Mouse (Mus musculus) erythroblast, adult 5-6 weeks (primary cell): ENCODE data around the gene Tmem82. TPM values are rescaled to one million over a fixed set of nuclear protein-coding genes. Genes with fewer than 3 reads are reported as not detected.

Experiments used
- total RNA-seq, 2 experiments: library from RNA; stranded (forward) in 1 of 2; stranded (reverse) in 1 of 2; fragments of 150-400 nt in 1 of 2; fragments of 200-764, 138-1000 nt in 1 of 2; gene quantifications; 2 replicates each; pipeline versions ENCODE4 v1.2.3 to v1.2.4; 2015 to 2017; ENCODE audit warnings: low replicate concordance in 2 of 2

The Tmem82 gene
- total RNA-seq, 2 experiments from 2014 or later, result 0.34 TPM; not detected in 1

Other genes starting within 250 kb of the Tmem82 start
- not detected in 2 replicates for gene Clcnka, start 219.9 kb downstream of the Tmem82 start, total RNA-seq (2015; ENCODE audit: low replicate concordance)
- gene Clcnka, start 219.9 kb downstream of the Tmem82 start, total RNA-seq (2017; ENCODE audit: low replicate concordance), result not detected in 2 replicates
- not detected in 2 replicates for gene Clcnkb, start 202.6 kb downstream of the Tmem82 start, total RNA-seq (2015; ENCODE audit: low replicate concordance)
- gene Clcnkb, start 202.6 kb downstream of the Tmem82 start, total RNA-seq (2017; ENCODE audit: low replicate concordance), result not detected in 2 replicates
- gene Hspb7, start 197.9 kb downstream of the Tmem82 start, total RNA-seq (2015; ENCODE audit: low replicate concordance), result not detected in 2 replicates
- not detected in 2 replicates for gene Hspb7, start 197.9 kb downstream of the Tmem82 start, total RNA-seq (2017; ENCODE audit: low replicate concordance)
- not detected in 2 replicates for gene Srarp, start 182.5 kb downstream of the Tmem82 start, total RNA-seq (2015; ENCODE audit: low replicate concordance)
- 0.70 TPM in 1 of 2 replicates, not detected in the other for gene Srarp, start 182.5 kb downstream of the Tmem82 start, total RNA-seq (2017; ENCODE audit: low replicate concordance)
- 6.3 TPM in 1 of 2 replicates, not detected in the other for gene Zbtb17, start 174.0 kb downstream of the Tmem82 start, total RNA-seq (2015; ENCODE audit: low replicate concordance)
- 2.6 and 4.3 TPM in 2 replicates for gene Zbtb17, start 174.0 kb downstream of the Tmem82 start, total RNA-seq (2017; ENCODE audit: low replicate concordance)
- gene Spen, start 80.0 kb downstream of the Tmem82 start, total RNA-seq (2015; ENCODE audit: low replicate concordance), result 38.0 and 60.7 TPM in 2 replicates
- 35.6 and 63.0 TPM in 2 replicates for gene Spen, start 80.0 kb downstream of the Tmem82 start, total RNA-seq (2017; ENCODE audit: low replicate concordance)
- gene Fblim1, start 12.5 kb downstream of the Tmem82 start, total RNA-seq (2015; ENCODE audit: low replicate concordance), result 0.63 TPM in 1 of 2 replicates, not detected in the other
- gene Fblim1, start 12.5 kb downstream of the Tmem82 start, total RNA-seq (2017; ENCODE audit: low replicate concordance), result 0.56 and 1.1 TPM in 2 replicates
- gene Slc25a34, start 5.2 kb upstream of the Tmem82 start, total RNA-seq (2015; ENCODE audit: low replicate concordance), result not detected in 2 replicates
- not detected in 2 replicates for gene Slc25a34, start 5.2 kb upstream of the Tmem82 start, total RNA-seq (2017; ENCODE audit: low replicate concordance)
- 2.9 and 10.7 TPM in 2 replicates for gene Plekhm2, start 46.3 kb upstream of the Tmem82 start, total RNA-seq (2015; ENCODE audit: low replicate concordance)
- 2.0 and 4.3 TPM in 2 replicates for gene Plekhm2, start 46.3 kb upstream of the Tmem82 start, total RNA-seq (2017; ENCODE audit: low replicate concordance)
- 2.9 TPM in 1 of 2 replicates, not detected in the other for gene Rsc1a1, start 67.0 kb upstream of the Tmem82 start, total RNA-seq (2015; ENCODE audit: low replicate concordance)
- gene Rsc1a1, start 67.0 kb upstream of the Tmem82 start, total RNA-seq (2017; ENCODE audit: low replicate concordance), result 0.84 and 4.3 TPM in 2 replicates
- gene Ddi2, start 104.8 kb upstream of the Tmem82 start, total RNA-seq (2015; ENCODE audit: low replicate concordance), result 10.0 and 14.8 TPM in 2 replicates
- gene Ddi2, start 104.8 kb upstream of the Tmem82 start, total RNA-seq (2017; ENCODE audit: low replicate concordance), result 17.7 and 18.5 TPM in 2 replicates
- gene Agmat, start 128.0 kb upstream of the Tmem82 start, total RNA-seq (2015; ENCODE audit: low replicate concordance), result 1.5 and 2.3 TPM in 2 replicates
- not detected in 2 replicates for gene Agmat, start 128.0 kb upstream of the Tmem82 start, total RNA-seq (2017; ENCODE audit: low replicate concordance)
- gene Dnajc16, start 172.3 kb upstream of the Tmem82 start, total RNA-seq (2015; ENCODE audit: low replicate concordance), result 0.38 and 5.0 TPM in 2 replicates
- 3.2 and 7.8 TPM in 2 replicates for gene Dnajc16, start 172.3 kb upstream of the Tmem82 start, total RNA-seq (2017; ENCODE audit: low replicate concordance)
- 4.4 and 10.0 TPM in 2 replicates for gene Casp9, start 175.0 kb upstream of the Tmem82 start, total RNA-seq (2015; ENCODE audit: low replicate concordance)
- gene Casp9, start 175.0 kb upstream of the Tmem82 start, total RNA-seq (2017; ENCODE audit: low replicate concordance), result 4.2 and 4.3 TPM in 2 replicates
- not detected in 2 replicates for gene Cela2a, start 207.5 kb upstream of the Tmem82 start, total RNA-seq (2015; ENCODE audit: low replicate concordance)
- gene Cela2a, start 207.5 kb upstream of the Tmem82 start, total RNA-seq (2017; ENCODE audit: low replicate concordance), result not detected in 2 replicates
- gene Ctrc, start 227.7 kb upstream of the Tmem82 start, total RNA-seq (2015; ENCODE audit: low replicate concordance), result not detected in 2 replicates
- gene Ctrc, start 227.7 kb upstream of the Tmem82 start, total RNA-seq (2017; ENCODE audit: low replicate concordance), result not detected in 2 replicates